13 mouse cellular contexts compared by ENCODE assay signal in the genomic region with DNA sequence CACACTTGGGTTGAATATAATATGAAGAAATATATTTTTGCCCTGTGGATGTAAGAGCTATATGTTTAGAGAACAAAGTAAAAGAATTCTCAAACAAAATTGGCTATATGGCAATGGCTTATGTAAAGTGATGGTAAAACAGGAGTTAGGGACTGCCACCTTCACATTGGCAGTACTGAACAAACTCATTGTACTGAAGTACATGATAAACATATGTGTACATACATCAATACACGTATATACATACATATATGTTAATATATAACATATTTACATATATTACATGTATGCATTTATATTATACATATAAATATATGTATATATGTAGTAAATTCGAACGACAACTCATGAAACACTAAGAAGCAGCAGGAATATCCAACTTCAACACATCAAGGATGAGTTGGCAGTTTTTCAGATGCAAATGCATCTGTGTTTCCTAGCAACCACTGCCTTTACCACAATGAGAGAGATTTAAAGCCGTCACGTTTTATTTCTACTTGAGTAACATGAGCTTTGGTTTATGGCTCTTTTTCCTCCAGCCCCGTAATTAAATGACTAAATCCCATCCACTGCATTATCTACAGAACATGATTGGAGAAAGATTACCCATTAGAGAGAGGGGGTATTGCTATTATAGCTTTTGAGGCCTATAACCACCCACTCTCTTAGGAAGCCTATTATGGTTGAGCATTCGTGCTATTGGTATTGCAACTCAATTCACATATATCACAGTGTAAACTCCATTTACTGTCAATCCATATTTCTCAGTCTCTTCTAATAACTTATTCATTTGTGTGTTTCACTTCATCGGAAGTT.
DNase-seq lines count a peak whose midpoint lies in the region; ATAC-seq lines count a peak whose summit lies in the region.
"Had no signal": no experiment of that assay in that cellular context is flagged by ENCODE, and none has a peak within 500 bp of the region (broad histone marks: within the 10 kb centered on the region; RNA-seq: fewer than 3 reads in every experiment).

No protein-coding gene starts in this region.

- H3K4me1 ChIP-seq in hindbrain, embryonic 13.5 days (replicated peaks): peaks cover 10% of the 10 kb centered on the region
- H3K4me1 ChIP-seq in hindbrain, embryonic 12.5 days: no peaks in the 10 kb centered on the region
- H3K4me1 ChIP-seq in forebrain, embryonic 14.5 days (ENCODE audit: control insufficient read depth, insufficient read depth, low read length): peaks cover 6% of the 10 kb centered on the region; the same call in 1 of the 2 replicates
- H3K4me1 ChIP-seq in midbrain, embryonic 14.5 days (ENCODE audit: control insufficient read depth, insufficient read depth, low read length): peaks cover 7% of the 10 kb centered on the region
- H3K4me1 ChIP-seq in kidney, embryonic 14.5 days (ENCODE audit: control insufficient read depth, insufficient read depth, low read length): no peaks in the 10 kb centered on the region
- H3K4me1 ChIP-seq: intestine, embryonic 15.5 days; liver, embryonic 12.5 days had no signal

- no peak overlapping the region for H3K4me3 ChIP-seq in hindbrain, embryonic 13.5 days
- H3K4me3 ChIP-seq in hindbrain, embryonic 12.5 days: no peak overlapping the region
- no peak overlapping the region for H3K4me3 ChIP-seq in forebrain, embryonic 14.5 days (ENCODE audit: low read depth, low read length)
- no peak overlapping the region for H3K4me3 ChIP-seq in midbrain, embryonic 14.5 days (replicated peaks; ENCODE audit: low read depth, low read length)
- H3K4me3 ChIP-seq in kidney, embryonic 14.5 days (ENCODE audit: low read length): no peak overlapping the region
- H3K4me3 ChIP-seq: intestine, embryonic 15.5 days; liver, embryonic 12.5 days had no signal

- H3K4me2 ChIP-seq in hindbrain, embryonic 13.5 days: no peak overlapping the region
- no peak overlapping the region for H3K4me2 ChIP-seq in hindbrain, embryonic 12.5 days (replicated peaks)
- H3K4me2 ChIP-seq in forebrain, embryonic 14.5 days (ENCODE audit: low read length): no peak overlapping the region
- no peak overlapping the region for H3K4me2 ChIP-seq in midbrain, embryonic 14.5 days (ENCODE audit: low read length)
- no peak overlapping the region for H3K4me2 ChIP-seq in kidney, embryonic 14.5 days (replicated peaks; ENCODE audit: low read depth, low read length)
- H3K4me2 ChIP-seq: intestine, embryonic 15.5 days; liver, embryonic 12.5 days had no signal

- intact Hi-C loops in heart, postnatal 36 days (cut with DNase I): no loop called here

- WGBS in hindbrain, embryonic 13.5 days: 45% methylated on average over 8 of the region's 8 CpGs
- WGBS in hindbrain, embryonic 12.5 days: 56% methylated on average over 8 of the region's 8 CpGs
- 32% methylated on average over 8 of the region's 8 CpGs for WGBS in forebrain, embryonic 14.5 days
- WGBS in midbrain, embryonic 14.5 days: 32% methylated on average over 8 of the region's 8 CpGs
- 67% methylated on average over 8 of the region's 8 CpGs for WGBS in kidney, embryonic 14.5 days

- H3K36me3 ChIP-seq in hindbrain, embryonic 13.5 days: no peaks in the 10 kb centered on the region
- H3K36me3 ChIP-seq in hindbrain, embryonic 12.5 days: no peaks in the 10 kb centered on the region
- H3K36me3 ChIP-seq in forebrain, embryonic 14.5 days (ENCODE audit: control insufficient read depth, insufficient read depth, low read length): no peaks in the 10 kb centered on the region
- H3K36me3 ChIP-seq in midbrain, embryonic 14.5 days (ENCODE audit: control insufficient read depth, insufficient read depth, low read length): no peaks in the 10 kb centered on the region
- H3K36me3 ChIP-seq in kidney, embryonic 14.5 days (ENCODE audit: control insufficient read depth, insufficient read depth, low read length): no peaks in the 10 kb centered on the region
- H3K36me3 ChIP-seq: intestine, embryonic 15.5 days; liver, embryonic 12.5 days had no signal

- H3K9ac ChIP-seq in hindbrain, embryonic 13.5 days: no peak overlapping the region
- no peak overlapping the region for H3K9ac ChIP-seq in hindbrain, embryonic 12.5 days
- H3K9ac ChIP-seq in forebrain, embryonic 14.5 days (ENCODE audit: low read length): no peak overlapping the region
- no peak overlapping the region for H3K9ac ChIP-seq in midbrain, embryonic 14.5 days (replicated peaks; ENCODE audit: low read length)
- H3K9ac ChIP-seq in kidney, embryonic 14.5 days (ENCODE audit: low read depth, low read length): no peak overlapping the region
- H3K9ac ChIP-seq: intestine, embryonic 15.5 days; liver, embryonic 12.5 days had no signal

- no peaks in the 10 kb centered on the region for H3K27me3 ChIP-seq in hindbrain, embryonic 13.5 days
- H3K27me3 ChIP-seq in hindbrain, embryonic 12.5 days: no peaks in the 10 kb centered on the region
- no peaks in the 10 kb centered on the region for H3K27me3 ChIP-seq in forebrain, embryonic 14.5 days (replicated peaks; ENCODE audit: control insufficient read depth, insufficient read depth, low read length)
- no peaks in the 10 kb centered on the region for H3K27me3 ChIP-seq in midbrain, embryonic 14.5 days (ENCODE audit: control insufficient read depth, insufficient read depth, low read length)
- no peaks in the 10 kb centered on the region for H3K27me3 ChIP-seq in kidney, embryonic 14.5 days (ENCODE audit: control insufficient read depth, insufficient read depth, low read length)
- H3K27me3 ChIP-seq: intestine, embryonic 15.5 days; liver, embryonic 12.5 days had no signal

- peak; percentile 69 for DNase-seq in brain, adult 2 months (ENCODE audit: low read depth, low spot score)
- peak; percentile 89 for DNase-seq in forebrain, embryonic 14.5 days (ENCODE audit: low spot score)
- DNase-seq in midbrain, embryonic 14.5 days: peak; percentile 76
- no peak for DNase-seq in cerebellum, adult 18-20 months
- DNase-seq in heart, postnatal 36 days: no peak
- DNase-seq: kidney, postnatal 14 days; layer of hippocampus, postnatal 36 days had no signal

- no peak overlapping the region for H3K27ac ChIP-seq in hindbrain, embryonic 13.5 days
- no peak overlapping the region for H3K27ac ChIP-seq in hindbrain, embryonic 12.5 days
- no peak overlapping the region; the same call in 1 of the 2 replicates for H3K27ac ChIP-seq in forebrain, embryonic 14.5 days (ENCODE audit: low read depth, low read length)
- 0 out of 2 replicates have a peak overlapping the region, but pooled peaks have one; percentile 0 for H3K27ac ChIP-seq in midbrain, embryonic 14.5 days (replicated peaks; ENCODE audit: low read depth, low read length)
- H3K27ac ChIP-seq in kidney, embryonic 14.5 days (ENCODE audit: low read depth, low read length): no peak overlapping the region
- H3K27ac ChIP-seq: intestine, embryonic 15.5 days; liver, embryonic 12.5 days had no signal

- H3K9me3 ChIP-seq in hindbrain, embryonic 13.5 days: no peaks in the 10 kb centered on the region
- no peaks in the 10 kb centered on the region for H3K9me3 ChIP-seq in hindbrain, embryonic 12.5 days (replicated peaks)
- H3K9me3 ChIP-seq in forebrain, embryonic 14.5 days (replicated peaks; ENCODE audit: control insufficient read depth, low read length): no peaks in the 10 kb centered on the region
- H3K9me3 ChIP-seq in midbrain, embryonic 14.5 days (ENCODE audit: control insufficient read depth, low read length): no peaks in the 10 kb centered on the region
- no peaks in the 10 kb centered on the region for H3K9me3 ChIP-seq in kidney, embryonic 14.5 days (ENCODE audit: control insufficient read depth, low read length)
- H3K9me3 ChIP-seq: intestine, embryonic 15.5 days; liver, embryonic 12.5 days had no signal

- peak; percentile 67 for ATAC-seq in hindbrain, embryonic 13.5 days (ENCODE audit: low FRiP score)
- no peak for ATAC-seq in hindbrain, embryonic 12.5 days (ENCODE audit: low FRiP score)
- peak; percentile 85 for ATAC-seq in forebrain, embryonic 14.5 days
- ATAC-seq in midbrain, embryonic 14.5 days (ENCODE audit: low FRiP score, low TSS enrichment): peak; percentile 37; the same call in 1 of the 2 replicates
- no peak for ATAC-seq in kidney, embryonic 14.5 days (ENCODE audit: low FRiP score, low TSS enrichment)
- ATAC-seq: intestine, embryonic 15.5 days; liver, embryonic 12.5 days; lung, postnatal 0 days had no signal

Comparison
In these comparisons a context has a peak if more than half of its experiments do, and no peak if none do; other contexts are left out.
1. ATAC-seq: peak in hindbrain, embryonic 13.5 days (single experiment), forebrain, embryonic 14.5 days (single experiment) and midbrain, embryonic 14.5 days (single experiment); none in hindbrain, embryonic 12.5 days (single experiment) and kidney, embryonic 14.5 days (single experiment).
2. DNase-seq: peak in brain, adult 2 months (single experiment), forebrain, embryonic 14.5 days (single experiment) and midbrain, embryonic 14.5 days (single experiment); none in cerebellum, adult 18-20 months (0 of 2) and heart, postnatal 36 days (0 of 2).